Mouse (Mus musculus): ENCODE measurements around the gene Agbl5. TPM values are rescaled to one million over a fixed set of nuclear protein-coding genes. Genes with fewer than 3 reads are reported as not detected.

Agbl5 gene
- total and polyA plus RNA-seq, 3 experiments, result 9.9 to 65.8 (median 48.5) TPM

DNA sequence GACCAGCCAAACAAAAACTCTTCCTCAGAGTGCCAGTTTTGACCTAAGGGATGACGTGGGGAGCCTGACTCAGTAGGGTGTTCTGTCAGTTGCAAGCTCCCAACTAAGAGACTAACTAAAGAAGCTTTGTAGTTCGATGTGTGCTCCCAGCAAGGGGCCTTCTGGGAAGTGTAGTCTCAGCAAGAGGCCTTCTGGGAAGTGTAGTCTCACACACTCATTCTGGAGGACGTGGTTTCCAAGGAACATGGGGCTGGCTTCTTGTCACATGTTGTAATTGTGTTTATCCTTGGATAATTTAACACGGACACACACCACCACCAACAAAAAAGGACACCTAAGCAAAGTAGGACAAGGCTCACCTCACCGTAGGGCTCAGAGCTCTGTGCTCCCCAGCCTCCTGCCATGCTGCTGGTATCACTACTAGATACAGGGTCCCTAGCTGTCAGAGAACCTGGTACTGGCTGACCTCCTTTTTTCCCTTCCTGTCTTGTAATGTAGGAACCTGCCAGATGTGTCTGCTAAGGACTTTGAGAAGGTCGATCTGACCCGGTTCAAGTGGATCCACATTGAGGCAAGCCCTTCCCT, 39.5 kb downstream of the Agbl5 start:
- Histone ChIP-seq H3K4me3 (ENCODE audit: low read depth, low read length) (no peak overlapping the region), H3K36me3 (replicated peaks) (peaks cover 29% of the 10 kb centered on the region), H3K27me3 (ENCODE audit: insufficient read depth, low read length) (peaks cover 11% of the 10 kb centered on the region; the same call in 1 of the 2 replicates), H3K9me3 (replicated peaks) (no peaks in the 10 kb centered on the region), H3K4me1 (ENCODE audit: insufficient read depth, low read depth, low read length) (peaks cover 2% of the 10 kb centered on the region)
- DNase-seq (ENCODE audit: low spot score) (no peak), ATAC-seq (ENCODE audit: extremely low read depth, insufficient number of reproducible peaks, low FRiP score, poor library complexity, severe bottlenecking) (no peak)
- TF ChIP-seq TAL1 (conservative IDR thresholded peaks at IDR 0.05; ENCODE audit: low read depth, low read length), result no peak

- TF ChIP-seq TAL1 (conservative IDR thresholded peaks at IDR 0.05; ENCODE audit: low read depth, low read length) (no peak), POLR2AphosphoS5 (IDR thresholded peaks at IDR 0.05; ENCODE audit: insufficient replicate concordance, low read depth, low read length) (no peak), GATA2 (IDR thresholded peaks at IDR 0.05; ENCODE audit: borderline replicate concordance, low read depth, low read length) (no peak), GATA1 (IDR thresholded peaks at IDR 0.05; ENCODE audit: borderline replicate concordance, low read length) (no peak), CTCF (IDR thresholded peaks at IDR 0.05; ENCODE audit: low read depth, low read length) (0 out of 2 replicates have a peak, but pooled peaks have one; percentile 17)
- H3K9me3 ChIP-seq (replicated peaks), result no peaks in the 10 kb centered on the region
- ATAC-seq (ENCODE audit: extremely low read depth, insufficient number of reproducible peaks, low FRiP score, poor library complexity, severe bottlenecking), result no peak
- no peaks in the 10 kb centered on the region; the same call in 1 of the 2 replicates for H3K4me1 ChIP-seq (ENCODE audit: insufficient read depth, low read depth, low read length)
- peaks cover 16% of the 10 kb centered on the region for H3K36me3 ChIP-seq (replicated peaks)
- H3K4me3 ChIP-seq (ENCODE audit: low read depth, low read length), result no peak overlapping the region
- H3K27me3 ChIP-seq (ENCODE audit: insufficient read depth, low read length), result peaks cover 28% of the 10 kb centered on the region
- DNase-seq (ENCODE audit: low spot score), result no peak
Observed at GRCm38 (mm10) chr5:30930121-30930520, 41.6 kb downstream of the Agbl5 start.

- H3K4me1 ChIP-seq (ENCODE audit: insufficient read depth, low read depth, low read length), result no peaks in the 10 kb centered on the region; the same call in 1 of the 2 replicates
- no peak overlapping the region for H3K4me3 ChIP-seq (ENCODE audit: low read depth, low read length)
- DNase-seq (ENCODE audit: low spot score) (no peak), ATAC-seq (ENCODE audit: extremely low read depth, insufficient number of reproducible peaks, low FRiP score, poor library complexity, severe bottlenecking) (no peak)
- H3K27me3 ChIP-seq (ENCODE audit: insufficient read depth, low read length), result peaks cover 32% of the 10 kb centered on the region
- peaks cover 12% of the 10 kb centered on the region for H3K36me3 ChIP-seq (replicated peaks)
- TF ChIP-seq CTCF (IDR thresholded peaks at IDR 0.05; ENCODE audit: low read depth, low read length), result no peak
- TF ChIP-seq GATA2 (IDR thresholded peaks at IDR 0.05; ENCODE audit: borderline replicate concordance, low read depth, low read length), result no peak
- TF ChIP-seq TAL1 (conservative IDR thresholded peaks at IDR 0.05; ENCODE audit: low read depth, low read length), result no peak
- no peak for TF ChIP-seq GATA1 (IDR thresholded peaks at IDR 0.05; ENCODE audit: borderline replicate concordance, low read length)
- no peak for TF ChIP-seq POLR2AphosphoS5 (IDR thresholded peaks at IDR 0.05; ENCODE audit: insufficient replicate concordance, low read depth, low read length)
- H3K9me3 ChIP-seq (replicated peaks), result no peaks in the 10 kb centered on the region
Observed at GRCm38 (mm10) chr5:30930846-30931245, 42.4 kb downstream of the Agbl5 start.

DNA sequence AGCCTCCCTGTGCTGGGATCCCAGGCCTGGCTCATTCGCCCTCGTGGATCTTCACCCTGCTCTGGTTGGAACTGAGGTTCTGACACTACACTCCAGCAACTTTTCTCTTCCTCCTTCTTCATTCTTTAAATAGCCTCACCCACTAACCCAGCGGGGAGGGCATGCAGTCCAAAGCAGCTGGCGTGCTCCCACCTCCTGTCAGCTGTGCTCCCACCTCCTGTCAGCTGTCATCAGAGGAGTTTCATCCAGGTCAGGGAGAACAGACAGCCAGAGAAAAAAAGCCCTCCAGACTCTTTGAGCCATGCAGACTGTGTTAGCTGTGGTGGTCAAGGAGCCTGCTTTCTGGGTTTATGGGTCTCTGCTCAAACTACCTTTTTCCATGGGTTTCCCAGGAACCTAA, 42.9 kb downstream of the Agbl5 start:
- Histone ChIP-seq H3K27me3 (ENCODE audit: insufficient read depth, low read length) (peaks cover 33% of the 10 kb centered on the region), H3K4me3 (ENCODE audit: low read depth, low read length) (no peak overlapping the region), H3K9me3 (replicated peaks) (no peaks in the 10 kb centered on the region), H3K4me1 (ENCODE audit: insufficient read depth, low read depth, low read length) (no peaks in the 10 kb centered on the region; the same call in 1 of the 2 replicates), H3K36me3 (replicated peaks) (peaks cover 11% of the 10 kb centered on the region)
- ATAC-seq (ENCODE audit: extremely low read depth, insufficient number of reproducible peaks, low FRiP score, poor library complexity, severe bottlenecking) (no peak), DNase-seq (ENCODE audit: low spot score) (no peak)
- TF ChIP-seq TAL1 (conservative IDR thresholded peaks at IDR 0.05; ENCODE audit: low read depth, low read length) (no peak), GATA1 (IDR thresholded peaks at IDR 0.05; ENCODE audit: borderline replicate concordance, low read length) (no peak), CTCF (IDR thresholded peaks at IDR 0.05; ENCODE audit: low read depth, low read length) (no peak), POLR2AphosphoS5 (IDR thresholded peaks at IDR 0.05; ENCODE audit: insufficient replicate concordance, low read depth, low read length) (no peak), GATA2 (IDR thresholded peaks at IDR 0.05; ENCODE audit: borderline replicate concordance, low read depth, low read length) (no peak)

DNA sequence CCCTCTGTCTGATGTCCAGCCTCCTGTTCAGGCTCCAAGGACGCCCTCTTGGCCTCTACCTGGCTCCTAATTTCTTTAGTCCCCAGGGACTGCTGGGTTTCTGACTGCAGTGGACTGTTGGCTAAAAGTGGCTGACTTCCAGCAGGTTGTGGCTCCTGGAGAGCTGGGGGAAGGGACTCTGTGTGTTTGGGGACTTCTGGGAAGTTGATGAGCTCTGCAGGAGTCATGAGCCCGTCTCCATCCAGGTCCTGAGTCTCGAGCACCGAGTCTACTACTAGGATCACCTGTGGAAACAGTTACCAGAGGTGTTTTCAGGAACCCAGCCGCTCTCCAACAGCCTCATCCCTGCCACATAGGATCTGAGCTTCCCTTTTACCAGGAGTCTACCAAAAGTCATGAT, 45.2 kb downstream of the Agbl5 start:
- peaks cover 33% of the 10 kb centered on the region for H3K27me3 ChIP-seq (ENCODE audit: insufficient read depth, low read length)
- H3K36me3 ChIP-seq (replicated peaks), result peaks cover 4% of the 10 kb centered on the region
- DNase-seq (ENCODE audit: low spot score) (no peak), ATAC-seq (ENCODE audit: extremely low read depth, insufficient number of reproducible peaks, low FRiP score, poor library complexity, severe bottlenecking) (no peak)
- H3K4me1 ChIP-seq (ENCODE audit: insufficient read depth, low read depth, low read length), result no peaks in the 10 kb centered on the region; the same call in 1 of the 2 replicates
- TF ChIP-seq TAL1 (conservative IDR thresholded peaks at IDR 0.05; ENCODE audit: low read depth, low read length), result no peak
- no peak for TF ChIP-seq CTCF (IDR thresholded peaks at IDR 0.05; ENCODE audit: low read depth, low read length)
- no peak for TF ChIP-seq GATA1 (IDR thresholded peaks at IDR 0.05; ENCODE audit: borderline replicate concordance, low read length)
- H3K9me3 ChIP-seq (replicated peaks), result no peaks in the 10 kb centered on the region
- no peak overlapping the region for H3K4me3 ChIP-seq (ENCODE audit: low read depth, low read length)

- peaks cover 4% of the 10 kb centered on the region for H3K36me3 ChIP-seq (replicated peaks)
- H3K4me1 ChIP-seq (ENCODE audit: insufficient read depth, low read depth, low read length), result no peaks in the 10 kb centered on the region; the same call in 1 of the 2 replicates
- TF ChIP-seq GATA2 (IDR thresholded peaks at IDR 0.05; ENCODE audit: borderline replicate concordance, low read depth, low read length) (no peak), POLR2AphosphoS5 (IDR thresholded peaks at IDR 0.05; ENCODE audit: insufficient replicate concordance, low read depth, low read length) (no peak), TAL1 (conservative IDR thresholded peaks at IDR 0.05; ENCODE audit: low read depth, low read length) (no peak), GATA1 (IDR thresholded peaks at IDR 0.05; ENCODE audit: borderline replicate concordance, low read length) (no peak), CTCF (IDR thresholded peaks at IDR 0.05; ENCODE audit: low read depth, low read length) (no peak)
- H3K9me3 ChIP-seq (replicated peaks), result no peaks in the 10 kb centered on the region
- ATAC-seq (ENCODE audit: extremely low read depth, insufficient number of reproducible peaks, low FRiP score, poor library complexity, severe bottlenecking) (no peak), DNase-seq (ENCODE audit: low spot score) (no peak)
- H3K27me3 ChIP-seq (ENCODE audit: insufficient read depth, low read length), result peaks cover 33% of the 10 kb centered on the region
- H3K4me3 ChIP-seq (ENCODE audit: low read depth, low read length), result no peak overlapping the region
Observed at GRCm38 (mm10) chr5:30934725-30935461, 46.4 kb downstream of the Agbl5 start.

Measured in G1E (cell line).